Mouse (Mus musculus): ENCODE data around the gene Chmp5.

GRCm38 (mm10) chr4:40948160-40948708 is at the start of gene Chmp5, which contains the start of gene Bag1:
- TF ChIP-seq CTCF (IDR thresholded peaks at IDR 0.05; ENCODE audit: low read depth, low read length) (peak; percentile 10; the same call in 1 of the 2 replicates), POLR2A (IDR thresholded peaks at IDR 0.05; ENCODE audit: extremely low read depth, insufficient read depth, low read length) (peak; percentile 90)

All from liver, adult 2 months (tissue).